Mouse (Mus musculus) thymus, adult 2 months (tissue): ENCODE data around the gene Srf.

Source experiments
- CTCF ChIP-seq: fragments of 200-500 bp; IDR thresholded peaks from 2 replicates; pipeline ENCODE4 v1.5.1; 2012; ENCODE audit warnings: mild to moderate bottlenecking, control low read depth, low read length, moderate library complexity, borderline replicate concordance; ENCODE audit not compliant: control insufficient read depth, poor library complexity, insufficient read depth; ENCODE audit errors: extremely low read depth
- POLR2A ChIP-seq: fragments of 200-500 bp; IDR thresholded peaks from 2 replicates; pipeline ENCODE4 v1.6.1; 2012; ENCODE audit warnings: mild to moderate bottlenecking, low read length, control low read depth, moderate library complexity; ENCODE audit not compliant: control insufficient read depth, poor library complexity, insufficient read depth; ENCODE audit errors: extremely low read depth

DNA sequence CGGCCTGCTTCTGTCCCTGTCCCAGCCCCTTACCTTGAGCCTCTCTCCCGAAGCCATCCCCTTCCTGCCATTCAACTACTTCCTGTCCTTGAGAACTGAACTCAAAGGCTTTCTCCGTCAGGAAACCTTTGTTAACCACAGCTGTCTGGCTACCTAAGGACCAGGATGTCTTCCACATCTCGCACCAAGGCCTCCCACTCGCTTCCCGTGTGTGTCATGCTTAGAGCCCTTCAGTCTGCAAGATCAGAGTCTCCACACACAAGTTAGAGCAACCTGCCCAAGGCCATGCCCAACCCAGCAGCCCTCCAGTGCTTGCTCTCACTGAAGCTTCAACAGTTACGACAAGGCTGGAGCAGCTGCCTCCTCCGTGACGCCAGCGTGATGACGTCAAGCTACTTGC lies 15.0 kb upstream of the Srf start:
- TF ChIP-seq CTCF (no peak), POLR2A (0 out of 2 replicates have a peak, but pooled peaks have one; percentile 21)
